Mouse (Mus musculus): ENCODE data around the gene Ncdn.

The Ncdn gene

GRCm38 (mm10) chr4:126732111-126732510 is 21.1 kb downstream of the Ncdn start:
- no peak for DNase-seq (ENCODE audit: low read depth)

GRCm38 (mm10) chr4:126707439-126707826 is 45.8 kb downstream of the Ncdn start:
- DNase-seq (ENCODE audit: low read depth): no peak

GRCm38 (mm10) chr4:126706630-126707438 is 46.4 kb downstream of the Ncdn start:
- no peak for DNase-seq (ENCODE audit: low read depth)

- DNase-seq (ENCODE audit: low read depth): no peak
Observed at GRCm38 (mm10) chr4:126696908-126697307, 56.3 kb downstream of the Ncdn start.

Measured in naive thymus-derived CD4-positive, alpha-beta T cell, adult 2 months (primary cell).